Mouse (Mus musculus) adrenal gland, adult (tissue): ENCODE results near the gene Tesk1.
A peak's percentile ranks its signal among the peaks of the same experiment; 100 is the strongest.

Experiments
- DNase-seq, 2 experiments: peaks; one replicate each; pipeline ENCODE4 v3.0.0; 2022 to 2023; ENCODE audit warnings: low spot score in 1 of 2; ENCODE audit not compliant: inconsistent age in 2 of 2

The Tesk1 gene

DNA sequence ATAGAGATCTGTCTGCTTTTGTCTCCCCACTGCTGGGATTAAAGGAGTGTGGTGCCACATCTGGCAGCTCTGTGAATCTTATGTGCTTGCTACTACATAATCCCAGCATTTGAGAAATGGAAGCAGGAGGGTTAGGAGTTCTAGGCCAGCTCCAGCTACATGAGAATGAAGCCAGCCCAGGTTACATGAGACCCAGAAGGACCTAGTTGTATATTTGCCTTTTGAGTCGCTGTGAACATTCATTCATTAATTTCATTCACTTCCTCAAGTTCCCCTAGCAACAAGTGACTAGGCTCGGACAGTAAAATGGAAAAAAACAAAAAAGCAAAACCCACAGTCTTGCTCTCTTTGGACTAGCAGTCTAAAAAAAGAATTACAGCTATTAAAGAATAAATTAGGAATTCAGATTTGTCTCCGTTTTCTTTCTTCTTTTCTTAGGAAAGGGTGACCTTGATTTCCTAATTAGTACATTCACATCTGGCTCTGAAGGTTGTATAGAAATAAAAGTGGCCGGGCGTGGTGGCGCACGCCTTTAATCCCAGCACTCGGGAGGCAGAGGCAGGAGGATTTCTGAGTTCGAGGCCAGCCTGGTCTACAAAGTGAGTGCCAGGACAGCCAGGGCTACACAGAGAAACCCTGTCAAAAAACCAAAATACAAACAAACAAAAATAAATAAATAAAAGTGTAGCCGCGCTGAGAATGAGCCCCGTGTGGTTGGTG lies 50.5 kb downstream of the Tesk1 start:
- peak in 1 of 2 experiments; percentile 65 for DNase-seq

DNA sequence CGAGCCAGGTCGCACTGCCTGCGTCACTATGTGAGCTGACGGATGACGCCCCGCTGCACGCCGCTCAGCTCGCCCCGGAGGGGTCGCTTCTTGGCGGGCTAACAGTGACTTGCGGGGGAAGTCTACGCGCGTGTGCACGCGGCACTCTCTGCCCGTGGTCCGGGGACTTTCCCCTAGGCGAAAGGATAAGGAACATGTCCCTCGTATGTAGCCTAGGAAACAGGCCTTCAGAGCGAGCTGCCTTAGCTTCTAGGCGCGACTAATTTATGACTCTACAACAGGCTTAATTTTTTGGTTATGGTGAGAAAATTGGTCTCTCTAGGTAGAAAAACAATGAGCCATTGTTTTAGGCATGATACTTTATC lies 51.1 kb downstream of the Tesk1 start, which contains the start of gene Ccdc107:
Gene Ccdc107, plus strand, starts transcription at position 80 of the 365 bp plus-strand sequence.
- peak; percentile 97 for DNase-seq

DNA sequence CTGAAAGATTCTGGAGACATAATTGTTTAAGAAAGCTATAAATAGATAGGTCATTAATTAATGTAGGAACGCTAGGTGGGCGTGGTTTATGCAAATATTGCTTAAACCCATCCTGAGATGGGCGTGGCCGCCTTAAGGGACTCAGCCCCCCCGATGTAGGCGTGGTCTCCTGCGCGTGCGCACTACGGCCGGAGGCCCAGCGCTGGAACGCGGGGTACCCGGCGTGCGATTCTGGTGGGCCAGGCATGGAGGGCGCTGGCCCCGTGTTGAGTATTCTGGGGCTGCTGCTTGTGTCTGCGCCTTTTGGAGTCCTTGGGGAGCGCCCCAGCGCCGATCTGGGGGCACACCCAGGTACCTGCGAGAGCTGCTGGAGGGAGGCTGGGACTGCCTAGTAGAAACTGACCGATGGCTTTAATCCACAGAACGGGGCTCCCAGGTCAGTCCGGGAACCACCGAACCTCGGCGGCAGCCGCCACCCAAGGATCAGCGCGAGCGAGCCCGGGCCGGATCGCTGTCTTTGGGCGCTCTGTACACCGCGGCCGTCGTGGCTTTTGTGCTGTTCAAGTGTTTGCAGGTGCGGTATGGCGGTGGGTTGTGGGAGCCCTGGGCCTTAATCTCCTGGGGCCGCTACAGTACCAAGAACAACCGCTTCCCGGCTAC lies 51.6 kb downstream of the Tesk1 start:
- peak; percentile 97 to 100 for DNase-seq

DNA sequence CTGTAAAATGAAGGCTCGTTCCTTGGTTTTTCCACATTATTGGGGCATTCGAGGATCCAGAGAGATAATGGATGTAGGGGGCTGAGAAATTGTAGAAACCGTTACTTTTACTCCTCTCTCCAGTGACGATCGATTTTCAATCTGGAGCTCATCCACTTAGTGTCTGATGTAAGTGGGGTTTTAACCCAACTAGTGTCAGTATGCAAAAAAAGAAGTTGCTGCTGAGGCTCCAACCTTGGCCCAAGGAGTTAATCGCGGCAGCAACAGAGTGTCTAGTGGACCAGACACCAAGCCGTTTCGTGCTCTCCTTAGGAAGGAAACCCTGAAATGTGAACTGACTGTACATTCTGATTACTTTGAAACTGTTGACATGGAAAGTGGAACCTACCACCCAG lies 52.1 kb downstream of the Tesk1 start:
- no peak for DNase-seq

DNA sequence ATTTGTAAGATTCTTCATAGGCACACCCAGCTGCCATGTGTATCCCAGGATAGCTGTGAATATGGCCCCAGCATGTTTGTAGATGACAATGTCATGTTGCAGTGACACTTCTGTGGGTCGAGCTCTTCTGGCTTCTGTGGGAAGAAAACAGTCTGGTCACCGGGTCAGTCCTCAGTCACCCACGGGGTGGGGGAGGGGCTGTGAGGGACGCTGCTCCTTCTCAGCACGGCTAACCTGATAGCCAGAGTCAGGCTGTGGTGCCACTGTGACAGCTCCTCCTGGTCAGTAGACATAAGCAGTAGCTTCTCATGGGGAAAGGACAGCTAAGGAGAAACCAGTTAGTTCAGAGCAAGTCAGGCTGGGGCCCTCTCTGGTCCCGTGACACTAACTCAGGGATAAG lies 54.8 kb downstream of the Tesk1 start:
- DNase-seq, result no peak

DNA sequence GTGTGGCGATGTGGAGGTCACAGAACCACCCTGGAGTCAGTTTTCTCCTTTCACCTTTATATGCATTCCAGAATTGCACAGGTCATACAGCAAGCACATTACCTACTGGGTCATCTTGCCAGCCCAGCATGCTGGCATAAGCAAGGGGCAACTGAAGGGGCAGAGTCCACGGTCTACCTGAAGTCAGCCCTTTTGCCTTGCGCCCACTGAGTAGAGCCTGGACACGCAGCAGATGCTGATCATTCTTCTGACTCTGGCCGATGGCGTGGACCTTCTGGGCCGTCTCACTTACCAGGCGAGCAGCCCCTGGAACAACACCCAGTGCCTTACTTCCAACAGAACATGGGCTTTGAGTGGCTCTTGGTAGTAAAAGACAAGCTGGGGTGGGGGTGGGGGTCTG lies 55.7 kb downstream of the Tesk1 start:
- DNase-seq, result no peak
